Mouse (Mus musculus) hindbrain, embryonic 16.5 days (tissue): Measurements from ENCODE around the gene Copg1. TPM values are rescaled to one million over a fixed set of nuclear protein-coding genes. Genes with fewer than 3 reads are reported as not detected.
"Not testable (repeated sequence)": the region's sequence is repeated elsewhere in the genome, so short reads cannot be mapped to it uniquely, and the experiment has no call there.

Source experiments
- ATAC-seq: fragments of 200-750 bp; cut with Nextera tagmentation; 2 replicates; pipeline ENCODE4 v1.8.0; 2017; ENCODE audit warnings: moderate TSS enrichment, moderate library complexity
- H3K27ac ChIP-seq: fragments of 300-500 bp; sonication (generic); 2 replicates; pipeline ENCODE4 v1.5.1; 2014; ENCODE audit warnings: low read depth, mild to moderate bottlenecking, control low read depth, low read length, moderate library complexity
- H3K27me3 ChIP-seq: fragments of 300-500 bp; sonication (generic); replicated peaks from 2 replicates; pipeline ENCODE4 v1.6.1; 2014; ENCODE audit warnings: low read length; ENCODE audit not compliant: control insufficient read depth, insufficient read depth
- H3K36me3 ChIP-seq: fragments of 300-500 bp; sonication (generic); 2 replicates; pipeline ENCODE4 v1.6.1; 2014; ENCODE audit warnings: mild to moderate bottlenecking, low read length, moderate library complexity, mixed read lengths; ENCODE audit not compliant: control insufficient read depth, insufficient read depth
- H3K4me1 ChIP-seq: fragments of 300-500 bp; sonication (generic); 2 replicates; pipeline ENCODE4 v1.6.1; 2014; ENCODE audit warnings: low read depth, low read length; ENCODE audit not compliant: control insufficient read depth, insufficient read depth
- H3K4me2 ChIP-seq: fragments of 300-500 bp; sonication (generic); 2 replicates; pipeline ENCODE4 v1.6.1; 2014; ENCODE audit warnings: mild to moderate bottlenecking, low read length, control low read depth, moderate library complexity
- H3K4me3 ChIP-seq: fragments of 300-500 bp; sonication (generic); 2 replicates; pipeline ENCODE4 v1.5.1; 2014; ENCODE audit warnings: mild to moderate bottlenecking, low read length, control low read depth, moderate library complexity
- H3K9ac ChIP-seq: fragments of 300-500 bp; sonication (generic); 2 replicates; pipeline ENCODE4 v1.6.1; 2014; ENCODE audit warnings: low read depth, mild to moderate bottlenecking, control low read depth, low read length, moderate library complexity
- H3K9me3 ChIP-seq: fragments of 300-500 bp; sonication (generic); 2 replicates; pipeline ENCODE4 v1.6.1; 2014; ENCODE audit warnings: mild to moderate bottlenecking, low read length, moderate library complexity; ENCODE audit not compliant: control insufficient read depth
- WGBS: fragments of 180-500 bp; shearing (Covaris S2); extraction: QIAGEN DNeasy Blood & Tissue Kit; methylation state at CpG from one replicate; pipeline ENCODE4 v1.1.7; 2014; 5-methylcytosine and 5-hydroxymethylcytosine counted together
- polyA plus RNA-seq: library from polyadenylated mRNA; unstranded; fragments of >200 nt; fragmentation: Nextera tagmentation; extraction: Ambion mirVana; gene quantifications from 2 replicates; pipeline ENCODE4 v1.2.1, GENCODE M21; 2015

Copg1 gene
- polyA plus RNA-seq, 1 experiment from 2014 or later: 220 TPM

- no peaks in the 10 kb centered on the region; the same call in 1 of the 2 replicates for H3K4me1 ChIP-seq
- no peaks in the 10 kb centered on the region for H3K9me3 ChIP-seq
- 93% methylated on average over 4 of the region's 4 CpGs for WGBS
- H3K27me3 ChIP-seq: no peaks in the 10 kb centered on the region
- no peak overlapping the region for H3K4me2 ChIP-seq
- no peak overlapping the region for H3K9ac ChIP-seq
- H3K4me3 ChIP-seq: no peak overlapping the region
- peaks cover 20% of the 10 kb centered on the region for H3K36me3 ChIP-seq
- no peak overlapping the region for H3K27ac ChIP-seq
- no peak for ATAC-seq
These were observed 33.6 kb downstream of the Copg1 start for GRCm38 (mm10) chr6:87921201-87921600.

GRCm38 (mm10) chr6:87923624-87924023 is 36.0 kb downstream of the Copg1 start:
- Histone ChIP-seq H3K27ac (no peak overlapping the region), H3K36me3 (peaks cover 8% of the 10 kb centered on the region)

GRCm38 (mm10) chr6:87935037-87935436 is 47.4 kb downstream of the Copg1 start:
- no peak overlapping the region for H3K27ac ChIP-seq
- no peak overlapping the region for H3K4me2 ChIP-seq
- H3K9ac ChIP-seq: no peak overlapping the region
- H3K4me1 ChIP-seq: no peaks in the 10 kb centered on the region
- H3K9me3 ChIP-seq: no peaks in the 10 kb centered on the region
- 88% methylated on average over 5 of the region's 5 CpGs for WGBS
- ATAC-seq: no peak
- H3K27me3 ChIP-seq: no peaks in the 10 kb centered on the region
- peaks cover 27% of the 10 kb centered on the region for H3K36me3 ChIP-seq
- H3K4me3 ChIP-seq: no peak overlapping the region

More at GRCm38 (mm10) chr6:87923624-87924023, 36.0 kb downstream of the Copg1 start:
- H3K4me1 ChIP-seq: no peaks in the 10 kb centered on the region
- no peak overlapping the region for H3K9ac ChIP-seq
- no peak overlapping the region for H3K4me2 ChIP-seq
- H3K27me3 ChIP-seq: no peaks in the 10 kb centered on the region
- ATAC-seq: no peak
- WGBS: 92% methylated on average over 1 of the region's 1 CpGs
- no peak overlapping the region for H3K4me3 ChIP-seq
- no peaks in the 10 kb centered on the region for H3K9me3 ChIP-seq

GRCm38 (mm10) chr6:87937178-87937788 is 49.7 kb downstream of the Copg1 start:
- Histone ChIP-seq H3K4me3 (no peak overlapping the region), H3K9ac (0 out of 2 replicates have a peak overlapping the region, but pooled peaks have one; percentile 8), H3K27me3 (no peaks in the 10 kb centered on the region), H3K36me3 (peaks cover 26% of the 10 kb centered on the region), H3K4me2 (no peak overlapping the region), H3K4me1 (no peaks in the 10 kb centered on the region), H3K9me3 (no peaks in the 10 kb centered on the region), H3K27ac (no peak overlapping the region)
- ATAC-seq: peak; percentile 85
- 33% methylated on average over 19 of the region's 19 CpGs for WGBS

- no peaks in the 10 kb centered on the region for H3K27me3 ChIP-seq
- no peak overlapping the region for H3K9ac ChIP-seq
- 79% methylated on average over 3 of the region's 3 CpGs for WGBS
- no peaks in the 10 kb centered on the region for H3K9me3 ChIP-seq
- ATAC-seq: no peak
- H3K4me2 ChIP-seq: no peak overlapping the region
- H3K27ac ChIP-seq: no peak overlapping the region
- H3K36me3 ChIP-seq: peaks cover 20% of the 10 kb centered on the region
- H3K4me3 ChIP-seq: no peak overlapping the region
- H3K4me1 ChIP-seq: no peaks in the 10 kb centered on the region
These were observed 51.3 kb downstream of the Copg1 start for GRCm38 (mm10) chr6:87938941-87939340.

GRCm38 (mm10) chr6:87942179-87942578 is 54.6 kb downstream of the Copg1 start:
- H3K4me1 ChIP-seq: no peaks in the 10 kb centered on the region
- WGBS: 83% methylated on average over 7 of the region's 7 CpGs
- no peaks in the 10 kb centered on the region for H3K9me3 ChIP-seq
- H3K27ac ChIP-seq: no peak overlapping the region
- H3K9ac ChIP-seq: no peak overlapping the region
- ATAC-seq: no peak
- no peak overlapping the region for H3K4me2 ChIP-seq
- peaks cover 2% of the 10 kb centered on the region; the same call in 1 of the 2 replicates for H3K36me3 ChIP-seq
- H3K4me3 ChIP-seq: no peak overlapping the region
- H3K27me3 ChIP-seq: no peaks in the 10 kb centered on the region

GRCm38 (mm10) chr6:87962457-87962856 is 74.8 kb downstream of the Copg1 start:
- not testable (repeated sequence) for H3K36me3 ChIP-seq, H3K9ac ChIP-seq, H3K4me3 ChIP-seq, H3K27ac ChIP-seq, H3K27me3 ChIP-seq, H3K4me1 ChIP-seq, H3K4me2 ChIP-seq, H3K9me3 ChIP-seq, ATAC-seq
- WGBS: 70% methylated on average over 4 of the region's 4 CpGs

Other genes starting within 250 kb of the Copg1 start
- 8.5 and 9.1 TPM in 2 replicates for gene Aplf, start 215.6 kb upstream of the Copg1 start, polyA plus RNA-seq
- 6.3 and 6.6 TPM in 2 replicates for gene Efcc1, start 156.9 kb upstream of the Copg1 start, polyA plus RNA-seq
- gene Gp9, start 109.7 kb upstream of the Copg1 start, polyA plus RNA-seq: 0.41 and 0.97 TPM in 2 replicates
- gene Rab43, start 75.7 kb upstream of the Copg1 start, polyA plus RNA-seq: 9.4 and 11.7 TPM in 2 replicates
- gene Gm45140, start 52.0 kb upstream of the Copg1 start, polyA plus RNA-seq: 2.9 and 3.9 TPM in 2 replicates
- 24.0 and 24.4 TPM in 2 replicates for gene Isy1, start 49.0 kb upstream of the Copg1 start, polyA plus RNA-seq
- gene Cnbp, start 36.7 kb upstream of the Copg1 start, polyA plus RNA-seq: 533 and 548 TPM in 2 replicates
- 41.2 and 43.9 TPM in 2 replicates for gene Hmces, start 26.1 kb downstream of the Copg1 start, polyA plus RNA-seq
- gene H1fx, start 93.8 kb downstream of the Copg1 start, polyA plus RNA-seq: 8.1 and 13.4 TPM in 2 replicates
- gene Rab7, start 157.5 kb downstream of the Copg1 start, polyA plus RNA-seq: 399 and 401 TPM in 2 replicates
- 325 and 351 TPM in 2 replicates for gene Rpn1, start 196.7 kb downstream of the Copg1 start, polyA plus RNA-seq